ENCODE assay signal across 8 mouse cellular contexts in genomic region chr1:174594989-174595388, GRCm38 (mm10).
DNase-seq lines count a peak whose midpoint lies in the region; ATAC-seq and TF ChIP-seq lines count a peak whose summit lies in the region.

No protein-coding gene starts in this region.

- TF ChIP-seq EP300 in heart, adult 2 months (IDR thresholded peaks at IDR 0.05; ENCODE audit: insufficient read depth, low read depth, low read length), result no peak

- H3K9ac ChIP-seq in heart, adult 2 months (ENCODE audit: low read depth, low read length), result no peak overlapping the region
- no peak overlapping the region for H3K9ac ChIP-seq in heart, embryonic 12.5 days

- DNase-seq in heart, adult 2 months, result peak in 1 of 2 experiments; percentile 50
- peak; percentile 81 for DNase-seq in adipocyte (ENCODE audit: low spot score)
- DNase-seq in frontal cortex, postnatal 36 days (ENCODE audit: low spot score in 2 of 2), result peak; percentile 61 to 86
- DNase-seq in large intestine, adult 2 months (ENCODE audit: low read depth, low spot score), result peak; percentile 2
- DNase-seq in lung, postnatal 10 days, result peak; percentile 70
- DNase-seq in right cerebral cortex, postnatal 10 days (ENCODE audit: low spot score in 2 of 2), result peak; percentile 69 to 82

- H3K27me3 ChIP-seq in heart, adult 2 months (ENCODE audit: control insufficient read depth, insufficient read depth, low read length), result no peaks in the 10 kb centered on the region
- H3K27me3 ChIP-seq in heart, embryonic 12.5 days (replicated peaks), result no peaks in the 10 kb centered on the region

- no peak overlapping the region for H3K27ac ChIP-seq in heart, adult 2 months
- no peak overlapping the region for H3K27ac ChIP-seq in heart, embryonic 12.5 days (ENCODE audit: poor library complexity, severe bottlenecking)

- TF ChIP-seq POLR2A in heart, adult 2 months (IDR thresholded peaks at IDR 0.05; ENCODE audit: insufficient read depth, low read depth, low read length), result no peak

- ATAC-seq in heart, embryonic 12.5 days (ENCODE audit: insufficient number of reproducible peaks, low FRiP score), result no peak
- peak; percentile 81 for ATAC-seq in common myeloid progenitor, adult 5-6 weeks (replicated peaks; ENCODE audit: low read depth, poor library complexity, severe bottlenecking)

- 4% methylated on average over 4 of the region's 4 CpGs for WGBS in heart, adult 2 months
- 5% methylated on average over 4 of the region's 4 CpGs for WGBS in heart, embryonic 12.5 days
- WGBS in large intestine, adult 2 months, result 7% methylated on average over 4 of the region's 4 CpGs

- no peak overlapping the region for H3K4me3 ChIP-seq in heart, adult 2 months
- no peak overlapping the region for H3K4me3 ChIP-seq in heart, embryonic 12.5 days

- H3K79me2 ChIP-seq in heart, adult 2 months (replicated peaks; ENCODE audit: control insufficient read depth, insufficient read depth, low read length), result no peaks in the 10 kb centered on the region

- TF ChIP-seq CTCF in heart, adult 2 months (IDR thresholded peaks at IDR 0.05), result peak; percentile 87

- no peak overlapping the region for H3K4me2 ChIP-seq in heart, embryonic 12.5 days

- intact Hi-C loops in heart, adult 2 months (cut with DNase I), result loop anchor here (5.0 to 10.0 kb wide), 2 partner anchors 402 to 1330 kb away; partner anchors contain the start of gene Gm38100

- H3K4me1 ChIP-seq in heart, adult 2 months (ENCODE audit: control insufficient read depth, insufficient read depth, low read length), result no peaks in the 10 kb centered on the region
- peaks cover 7% of the 10 kb centered on the region for H3K4me1 ChIP-seq in heart, embryonic 12.5 days (replicated peaks)

- H3K36me3 ChIP-seq in heart, adult 2 months (ENCODE audit: control insufficient read depth, insufficient read depth, low read length), result no peaks in the 10 kb centered on the region
- no peaks in the 10 kb centered on the region for H3K36me3 ChIP-seq in heart, embryonic 12.5 days

- no peaks in the 10 kb centered on the region for H3K9me3 ChIP-seq in heart, embryonic 12.5 days (replicated peaks)
